Mouse (Mus musculus): ENCODE results near the gene Ksr1. TPM values are rescaled to one million over a fixed set of nuclear protein-coding genes. Genes with fewer than 3 reads are reported as not detected.

Ksr1 gene
- polyA plus RNA-seq, 1 experiment = 20.6 TPM

DNA sequence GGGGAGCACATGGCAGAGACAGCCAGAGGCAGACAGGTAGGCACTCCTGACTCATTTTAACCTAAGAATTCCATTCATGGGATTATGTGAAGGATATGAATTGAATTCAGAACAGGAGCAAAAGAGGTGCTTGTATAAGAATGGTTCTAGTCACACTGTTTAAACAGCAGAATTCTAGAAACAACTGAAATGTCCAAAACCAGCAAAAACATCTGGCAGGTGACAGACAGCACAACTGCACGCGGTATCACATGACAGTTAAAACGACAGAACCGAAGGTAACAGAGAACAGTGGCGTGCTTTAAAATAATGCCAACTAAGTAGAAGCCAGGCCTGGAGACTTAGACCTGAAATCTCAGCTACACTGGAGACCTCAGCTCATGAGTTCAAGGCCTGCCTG lies 13.2 kb downstream of the Ksr1 start:
- H3ac ChIP-seq (ENCODE audit: control insufficient read depth, insufficient read length) = no peak overlapping the region
- H3K79me2 ChIP-seq (ENCODE audit: control insufficient read depth, insufficient read depth) = peaks cover 4% of the 10 kb centered on the region
- H3K4me2 ChIP-seq (ENCODE audit: low read depth) = no peak overlapping the region
- no peak overlapping the region for H3K4me3 ChIP-seq
- H3K36me3 ChIP-seq (ENCODE audit: control insufficient read depth, insufficient read depth) = no peaks in the 10 kb centered on the region
- TF ChIP-seq MYOG (IDR thresholded peaks at IDR 0.05; ENCODE audit: control insufficient read depth in 1 of 3, insufficient read depth in 1 of 3, insufficient read length in 2 of 3, low read depth in 2 of 3) (no peak), TCF12 (IDR thresholded peaks at IDR 0.05; ENCODE audit: insufficient read depth, poor library complexity, severe bottlenecking) (no peak), POLR2A (IDR thresholded peaks at IDR 0.05; ENCODE audit: insufficient read length, low read depth) (no peak), TCF3 (IDR thresholded peaks at IDR 0.05; ENCODE audit: insufficient read length, low read depth) (no peak), USF1 (IDR thresholded peaks at IDR 0.05; ENCODE audit: low read depth) (no peak), SRF (IDR thresholded peaks at IDR 0.05; ENCODE audit: control insufficient read depth, insufficient read length, low read depth) (no peak), MAX (IDR thresholded peaks at IDR 0.05; ENCODE audit: low read depth) (no peak), CEBPB (IDR thresholded peaks at IDR 0.05; ENCODE audit: insufficient read depth, poor library complexity, severe bottlenecking) (no peak), POLR2AphosphoS2 (IDR thresholded peaks at IDR 0.05; ENCODE audit: insufficient read length, low read depth) (no peak), E2F4 (IDR thresholded peaks at IDR 0.05; ENCODE audit: insufficient read depth) (no peak)
- H3K27me3 ChIP-seq (ENCODE audit: control insufficient read depth, insufficient read depth, insufficient read length) = no peaks in the 10 kb centered on the region

DNA sequence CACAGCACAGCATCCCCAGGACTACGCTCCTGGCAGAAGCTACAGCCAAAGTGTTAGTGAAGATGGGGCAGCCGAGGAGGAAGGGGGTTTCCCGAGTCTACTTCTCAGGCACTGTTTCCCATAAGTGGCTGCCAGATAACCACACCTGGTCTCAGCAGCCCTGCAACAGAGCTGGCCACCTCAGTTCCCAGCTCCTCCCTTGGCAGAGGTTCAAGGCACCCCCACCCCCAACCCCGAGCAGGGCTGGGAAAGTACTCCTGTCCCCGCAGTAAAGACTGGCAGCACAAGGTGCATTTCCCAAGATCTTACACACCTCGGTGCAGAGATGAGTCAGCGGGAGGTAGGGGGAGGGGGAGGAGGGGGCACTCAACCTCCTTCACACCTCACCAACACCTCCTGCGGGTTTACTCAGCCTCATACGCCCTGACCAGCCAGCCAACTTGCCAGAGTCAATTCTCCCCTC lies 14.2 kb downstream of the Ksr1 start:
- Histone ChIP-seq H3K4me3 (no peak overlapping the region), H3K36me3 (ENCODE audit: control insufficient read depth, insufficient read depth) (no peaks in the 10 kb centered on the region), H3K27me3 (ENCODE audit: control insufficient read depth, insufficient read depth, insufficient read length) (no peaks in the 10 kb centered on the region), H3K79me2 (ENCODE audit: control insufficient read depth, insufficient read depth) (peaks cover under 1% of the 10 kb centered on the region), H3ac (ENCODE audit: control insufficient read depth, insufficient read length) (no peak overlapping the region), H3K4me2 (ENCODE audit: low read depth) (no peak overlapping the region)
- TF ChIP-seq CEBPB (IDR thresholded peaks at IDR 0.05; ENCODE audit: insufficient read depth, poor library complexity, severe bottlenecking) (no peak), MYOD1 (IDR thresholded peaks at IDR 0.05; ENCODE audit: control insufficient read depth in 1 of 3, insufficient read length in 2 of 3, low read depth in 2 of 3) (no peak), TCF3 (IDR thresholded peaks at IDR 0.05; ENCODE audit: insufficient read length, low read depth) (no peak)

DNA sequence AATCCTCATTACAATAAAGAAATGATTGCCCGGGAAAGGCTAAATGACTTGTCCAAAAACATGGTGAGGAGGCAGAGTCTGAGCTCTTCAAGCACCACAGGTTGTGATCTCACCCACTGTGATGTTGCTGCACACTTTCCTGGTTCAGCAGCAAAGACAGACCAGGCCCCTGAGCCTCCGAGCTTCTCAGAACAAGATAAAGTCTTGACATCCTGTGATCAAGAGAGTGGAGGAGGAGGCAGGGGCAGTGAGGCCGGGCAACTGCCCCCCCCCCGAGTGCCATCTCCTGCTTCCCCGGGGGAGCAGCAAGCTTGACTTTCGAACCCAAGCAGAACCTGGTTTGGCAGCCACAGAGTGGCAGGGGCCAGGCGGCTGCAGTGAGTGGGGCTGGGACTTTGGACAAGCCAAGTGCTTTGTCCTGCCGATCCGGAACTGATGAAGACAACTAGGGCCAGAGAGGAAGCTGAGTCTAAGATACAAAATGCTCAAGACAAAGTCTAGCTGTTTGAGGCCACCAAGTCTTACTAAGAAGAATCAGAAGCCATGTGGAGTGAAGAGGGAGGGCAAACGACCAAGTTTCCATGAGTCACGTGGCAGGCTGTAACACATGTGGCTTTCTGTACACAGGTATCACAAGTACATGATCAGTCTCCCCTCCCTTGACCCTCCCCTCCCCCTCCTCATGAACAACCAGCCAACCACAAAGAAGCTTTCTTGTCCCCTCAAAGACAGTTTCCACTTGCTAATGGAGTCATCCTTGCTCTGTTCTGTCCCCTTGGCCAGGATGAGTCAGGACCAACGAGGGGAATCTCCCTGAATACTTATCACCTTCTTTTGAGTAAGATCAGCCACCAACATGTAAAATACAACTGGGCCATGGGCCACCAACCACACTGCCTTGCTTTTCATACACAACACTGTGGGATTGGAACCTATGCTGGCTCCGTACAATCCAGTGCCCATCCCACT lies 16.5 kb downstream of the Ksr1 start:
- no peak overlapping the region for H3ac ChIP-seq (ENCODE audit: control insufficient read depth, insufficient read length)
- TF ChIP-seq TCF12 (IDR thresholded peaks at IDR 0.05; ENCODE audit: insufficient read depth, poor library complexity, severe bottlenecking) (no peak), MYOD1 (IDR thresholded peaks at IDR 0.05; ENCODE audit: control insufficient read depth in 1 of 3, insufficient read length in 2 of 3, low read depth in 2 of 3) (no peak), SRF (IDR thresholded peaks at IDR 0.05; ENCODE audit: control insufficient read depth, insufficient read length, low read depth) (no peak), USF1 (IDR thresholded peaks at IDR 0.05; ENCODE audit: low read depth) (no peak), MYOG (IDR thresholded peaks at IDR 0.05; ENCODE audit: control insufficient read depth in 1 of 3, insufficient read depth in 1 of 3, insufficient read length in 2 of 3, low read depth in 2 of 3) (no peak), MAX (IDR thresholded peaks at IDR 0.05; ENCODE audit: low read depth) (no peak), POLR2AphosphoS2 (IDR thresholded peaks at IDR 0.05; ENCODE audit: insufficient read length, low read depth) (no peak), E2F4 (IDR thresholded peaks at IDR 0.05; ENCODE audit: insufficient read depth) (no peak), REST (IDR thresholded peaks at IDR 0.05; ENCODE audit: insufficient read depth, insufficient read length) (no peak), CEBPB (IDR thresholded peaks at IDR 0.05; ENCODE audit: insufficient read depth, poor library complexity, severe bottlenecking) (no peak), POLR2A (IDR thresholded peaks at IDR 0.05; ENCODE audit: insufficient read length, low read depth) (no peak), TCF3 (IDR thresholded peaks at IDR 0.05; ENCODE audit: insufficient read length, low read depth) (no peak)
- no peak overlapping the region for H3K4me2 ChIP-seq (ENCODE audit: low read depth)
- H3K4me3 ChIP-seq = no peak overlapping the region
- no peaks in the 10 kb centered on the region for H3K27me3 ChIP-seq (ENCODE audit: control insufficient read depth, insufficient read depth, insufficient read length)
- H3K36me3 ChIP-seq (ENCODE audit: control insufficient read depth, insufficient read depth) = no peaks in the 10 kb centered on the region
- no peaks in the 10 kb centered on the region for H3K79me2 ChIP-seq (ENCODE audit: control insufficient read depth, insufficient read depth)

DNA sequence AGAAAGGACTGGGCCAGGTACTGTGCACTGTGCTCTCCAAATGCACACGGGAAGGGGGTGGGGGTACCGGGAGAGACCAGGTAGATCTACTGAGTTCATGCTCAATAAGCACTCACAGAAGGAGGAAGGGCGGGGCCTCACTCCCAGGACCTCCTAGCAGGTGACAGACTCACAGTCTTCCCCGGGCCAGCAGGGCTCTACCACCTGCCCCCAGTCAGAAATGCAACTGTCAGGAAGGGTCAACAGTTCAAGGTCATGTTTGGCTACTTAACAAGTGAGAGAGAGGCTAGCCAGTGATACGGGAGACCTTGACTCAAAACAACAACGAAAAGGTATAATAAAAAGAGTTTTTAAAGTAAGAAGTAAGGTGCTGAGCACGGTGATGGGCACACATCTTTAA lies 18.0 kb downstream of the Ksr1 start:
- Histone ChIP-seq H3ac (ENCODE audit: control insufficient read depth, insufficient read length) (no peak overlapping the region), H3K4me3 (no peak overlapping the region), H3K4me2 (ENCODE audit: low read depth) (no peak overlapping the region), H3K36me3 (ENCODE audit: control insufficient read depth, insufficient read depth) (no peaks in the 10 kb centered on the region), H3K27me3 (ENCODE audit: control insufficient read depth, insufficient read depth, insufficient read length) (no peaks in the 10 kb centered on the region), H3K79me2 (ENCODE audit: control insufficient read depth, insufficient read depth) (no peaks in the 10 kb centered on the region)
- TF ChIP-seq CEBPB (IDR thresholded peaks at IDR 0.05; ENCODE audit: insufficient read depth, poor library complexity, severe bottlenecking) (no peak), TCF3 (IDR thresholded peaks at IDR 0.05; ENCODE audit: insufficient read length, low read depth) (no peak), POLR2AphosphoS2 (IDR thresholded peaks at IDR 0.05; ENCODE audit: insufficient read length, low read depth) (no peak), SRF (IDR thresholded peaks at IDR 0.05; ENCODE audit: control insufficient read depth, insufficient read length, low read depth) (no peak), TCF12 (IDR thresholded peaks at IDR 0.05; ENCODE audit: insufficient read depth, poor library complexity, severe bottlenecking) (no peak), MYOG (IDR thresholded peaks at IDR 0.05; ENCODE audit: control insufficient read depth in 1 of 3, insufficient read depth in 1 of 3, insufficient read length in 2 of 3, low read depth in 2 of 3) (no peak), USF1 (IDR thresholded peaks at IDR 0.05; ENCODE audit: low read depth) (no peak), MAX (IDR thresholded peaks at IDR 0.05; ENCODE audit: low read depth) (no peak), REST (IDR thresholded peaks at IDR 0.05; ENCODE audit: insufficient read depth, insufficient read length) (no peak), MYOD1 (IDR thresholded peaks at IDR 0.05; ENCODE audit: control insufficient read depth in 1 of 3, insufficient read length in 2 of 3, low read depth in 2 of 3) (no peak), E2F4 (IDR thresholded peaks at IDR 0.05; ENCODE audit: insufficient read depth) (no peak)
